Mouse (Mus musculus) T-helper 1 cell (primary cell): Measurements from ENCODE around the gene Trnau1ap.

ENCODE experiments used
- in situ Hi-C: fragments of 300-600 bp; cut with MboI, MseI; formaldehyde crosslinking; loops from one replicate; pipeline ENCODE4 v1.15.1; 2025; ENCODE audit warnings: high pct_unique_total_duplicates

Trnau1ap gene

DNA sequence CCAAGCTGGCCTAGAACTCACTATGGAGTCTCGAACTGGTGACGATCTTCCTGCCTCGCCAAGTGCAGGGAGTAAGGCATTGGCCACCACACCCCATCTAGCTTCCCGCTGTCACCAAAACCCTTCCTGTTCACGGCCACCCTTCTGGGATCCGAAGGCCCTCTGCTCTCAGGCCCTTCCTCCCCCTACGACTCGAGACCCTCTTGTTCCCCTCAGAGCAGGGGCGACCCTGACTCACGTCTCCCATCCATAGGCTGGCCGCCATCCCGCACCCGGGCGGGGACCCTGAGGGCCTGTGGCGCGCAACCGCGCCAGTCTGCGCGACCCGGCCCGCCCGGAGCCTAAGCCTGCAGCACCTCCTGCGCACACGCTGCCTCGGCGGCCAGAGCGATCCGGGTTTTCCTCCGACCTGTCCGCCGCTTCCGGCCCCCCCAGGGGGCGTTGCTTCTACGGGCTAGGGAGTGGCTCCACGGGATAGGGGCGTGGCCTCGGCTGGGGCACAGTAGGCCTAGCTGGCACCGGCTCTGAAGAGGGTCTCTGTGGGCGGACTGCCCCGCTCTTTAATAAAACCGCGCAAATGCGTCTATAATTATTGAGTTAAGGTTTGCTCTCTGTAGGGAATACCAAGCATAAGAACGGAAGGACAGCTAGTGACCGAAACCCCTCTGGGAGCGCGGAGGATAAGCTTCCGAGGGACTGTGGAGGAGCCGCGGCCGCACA lies at the start of gene Trnau1ap:
TSS of gene Trnau1ap (minus strand) at position 424 of the 720 bp plus-strand sequence.
- in situ Hi-C loops: no loop called here

DNA sequence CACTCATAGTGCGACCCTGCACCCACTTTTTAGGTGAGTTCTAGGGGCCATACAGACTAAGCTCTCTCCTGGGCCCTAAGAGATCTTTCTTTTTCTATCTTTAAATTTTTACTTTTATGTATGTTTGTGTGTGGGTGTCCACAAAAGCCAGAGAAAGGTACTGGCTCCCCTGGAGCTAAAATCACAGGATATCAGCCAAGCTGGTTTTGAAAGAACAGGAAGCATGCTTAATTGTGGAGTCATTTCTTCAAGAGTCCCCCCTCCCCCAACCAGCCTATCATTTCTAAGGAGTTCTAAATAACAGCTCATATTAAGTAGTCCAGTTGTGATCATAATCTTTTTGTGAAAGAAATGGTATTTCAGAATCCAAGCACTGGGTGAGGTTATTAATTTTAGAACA lies 44.5 kb upstream of the Trnau1ap start:
- in situ Hi-C loops: no loop called here

GRCm38 (mm10) chr4:132369953-132370750 lies 40.8 kb upstream of the Trnau1ap start:
- in situ Hi-C loops: no loop called here

DNA sequence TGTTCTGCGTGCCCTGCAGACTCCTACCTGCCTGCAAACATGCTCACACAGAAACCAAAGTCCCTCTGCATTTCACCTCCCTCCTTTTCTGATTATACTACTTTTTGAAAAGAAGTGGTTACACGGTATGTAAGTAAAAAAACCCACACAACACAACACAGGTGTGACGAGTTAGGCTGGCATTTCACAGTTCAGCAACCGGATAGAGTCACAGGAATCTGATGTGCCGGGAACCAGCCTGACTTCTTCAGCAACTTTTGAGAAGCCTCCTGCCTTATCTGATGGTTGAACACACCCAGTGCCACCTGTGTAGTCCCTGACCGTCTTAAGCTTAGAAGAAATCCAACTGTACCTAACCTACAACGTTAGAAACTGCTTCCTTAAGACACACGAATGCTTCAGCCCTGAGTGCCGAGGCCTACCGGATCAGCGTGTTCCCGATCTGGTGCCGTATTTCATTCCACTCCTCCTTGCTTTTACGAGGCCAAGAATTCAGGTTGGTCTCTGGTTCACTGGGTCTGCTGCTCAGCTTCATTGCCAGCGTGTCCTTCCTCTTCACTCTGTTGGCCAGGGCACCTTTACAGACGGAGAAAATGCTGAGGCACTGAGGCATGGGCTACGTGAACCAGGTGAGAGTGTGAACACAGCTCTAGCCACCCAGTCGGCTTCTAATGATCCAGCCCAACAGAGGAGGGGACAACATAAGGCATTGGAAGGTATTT lies 38.3 kb upstream of the Trnau1ap start:
- in situ Hi-C loops: no loop called here

DNA sequence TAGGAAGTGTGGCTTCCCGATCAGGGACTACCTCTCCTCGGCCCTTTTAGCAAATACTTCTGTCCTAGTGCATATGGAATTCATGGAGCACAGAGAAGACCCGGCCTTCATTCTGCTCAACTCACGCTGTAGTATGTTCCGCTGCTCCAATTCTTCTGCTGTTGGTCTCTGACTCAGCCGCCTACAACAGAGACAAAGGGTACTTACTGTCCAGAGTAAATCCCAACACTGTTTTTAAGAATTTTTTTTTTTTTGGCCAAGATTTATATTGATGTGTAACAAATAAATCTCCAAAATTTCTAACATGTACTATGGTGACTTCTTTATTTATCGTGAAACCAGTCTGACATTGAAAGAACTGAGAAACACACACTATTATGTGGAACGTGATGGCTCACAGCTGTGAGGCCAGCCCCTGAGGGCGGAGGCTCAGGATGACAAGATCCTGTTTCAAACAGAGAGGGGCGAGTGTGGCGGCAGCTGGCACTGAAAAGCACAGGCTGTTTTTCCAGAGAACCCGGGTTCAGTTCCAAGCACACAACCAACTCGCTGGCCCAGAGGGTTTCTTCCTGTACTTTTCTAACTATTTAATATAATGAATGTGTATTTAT lies 36.2 kb upstream of the Trnau1ap start:
- in situ Hi-C loops: no loop called here

DNA sequence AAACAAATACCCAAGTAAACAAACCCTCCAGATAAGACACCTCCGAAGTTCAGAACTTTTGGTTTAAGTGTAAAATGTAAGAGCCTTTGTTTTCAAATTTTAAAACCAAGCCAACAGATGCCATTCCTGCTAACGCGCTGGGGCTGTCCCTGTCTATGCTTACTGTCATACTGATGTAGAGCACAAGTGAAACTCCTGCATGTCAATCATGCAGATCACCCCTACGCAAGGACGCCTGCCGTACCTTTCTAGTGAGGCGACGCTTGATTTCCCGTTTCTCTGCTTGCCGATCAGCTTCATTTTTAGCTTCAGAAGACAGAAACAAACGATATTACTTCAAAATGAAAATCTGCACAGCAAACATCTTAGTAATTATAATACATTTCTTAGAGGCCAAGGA lies 34.1 kb upstream of the Trnau1ap start:
- in situ Hi-C loops: no loop called here

- in situ Hi-C loops: no loop called here
Observed at GRCm38 (mm10) chr4:132359510-132359909, 30.2 kb upstream of the Trnau1ap start.

GRCm38 (mm10) chr4:132356170-132356569 lies 26.8 kb upstream of the Trnau1ap start:
- in situ Hi-C loops: no loop called here

GRCm38 (mm10) chr4:132355403-132355802 lies 26.1 kb upstream of the Trnau1ap start:
- in situ Hi-C loops: no loop called here

GRCm38 (mm10) chr4:132354571-132354970 lies 25.2 kb upstream of the Trnau1ap start:
- in situ Hi-C loops: no loop called here

DNA sequence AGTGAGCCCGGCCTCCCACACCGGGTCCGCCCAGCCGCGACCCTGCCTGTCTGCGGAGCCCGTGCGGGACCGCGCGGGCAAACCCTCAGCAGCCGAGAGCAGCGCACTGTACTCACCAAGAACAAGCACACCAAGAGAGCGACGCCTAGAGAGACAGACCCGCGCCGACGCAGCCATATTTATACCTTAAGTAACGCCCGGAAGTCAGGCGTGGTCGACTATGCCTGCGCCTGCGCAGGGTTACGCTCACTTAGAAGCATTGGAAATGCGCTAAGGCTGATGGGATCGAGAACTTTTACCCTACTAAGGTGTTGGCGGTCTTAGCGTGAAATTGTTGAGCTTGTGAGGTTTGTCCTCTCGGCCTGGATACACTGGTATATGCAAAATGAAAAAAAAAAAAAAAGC lies 24.1 kb upstream of the Trnau1ap start, which contains the start of gene Rcc1:
TSS of gene Rcc1 (minus strand) at position 125 of the 405 bp plus-strand sequence.
- in situ Hi-C loops: no loop called here

- in situ Hi-C loops: no loop called here
Observed at GRCm38 (mm10) chr4:132352739-132353138, 23.4 kb upstream of the Trnau1ap start.

DNA sequence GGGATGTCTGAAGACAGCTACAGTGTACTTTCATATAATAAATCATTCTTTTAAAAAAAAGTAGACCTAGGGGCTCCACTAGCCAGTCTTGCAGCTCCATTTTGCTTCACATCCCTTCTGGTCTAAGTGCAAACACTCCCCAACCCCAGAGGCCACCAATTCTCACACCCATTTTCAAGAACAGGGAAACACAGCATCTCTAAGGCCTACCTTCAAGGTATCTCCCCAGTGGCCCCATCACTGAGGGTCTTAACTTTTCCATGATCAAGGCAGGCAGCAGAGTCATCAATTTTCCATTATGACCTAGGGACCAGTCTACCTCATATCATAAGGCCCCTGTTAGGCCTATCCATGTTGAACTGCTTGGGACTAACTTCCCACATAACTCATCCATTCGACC lies 22.1 kb upstream of the Trnau1ap start:
- in situ Hi-C loops: no loop called here

GRCm38 (mm10) chr4:132350854-132351253 lies 21.5 kb upstream of the Trnau1ap start:
- in situ Hi-C loops: no loop called here

- in situ Hi-C loops: no loop called here
Observed at GRCm38 (mm10) chr4:132350123-132350740, 20.9 kb upstream of the Trnau1ap start.

DNA sequence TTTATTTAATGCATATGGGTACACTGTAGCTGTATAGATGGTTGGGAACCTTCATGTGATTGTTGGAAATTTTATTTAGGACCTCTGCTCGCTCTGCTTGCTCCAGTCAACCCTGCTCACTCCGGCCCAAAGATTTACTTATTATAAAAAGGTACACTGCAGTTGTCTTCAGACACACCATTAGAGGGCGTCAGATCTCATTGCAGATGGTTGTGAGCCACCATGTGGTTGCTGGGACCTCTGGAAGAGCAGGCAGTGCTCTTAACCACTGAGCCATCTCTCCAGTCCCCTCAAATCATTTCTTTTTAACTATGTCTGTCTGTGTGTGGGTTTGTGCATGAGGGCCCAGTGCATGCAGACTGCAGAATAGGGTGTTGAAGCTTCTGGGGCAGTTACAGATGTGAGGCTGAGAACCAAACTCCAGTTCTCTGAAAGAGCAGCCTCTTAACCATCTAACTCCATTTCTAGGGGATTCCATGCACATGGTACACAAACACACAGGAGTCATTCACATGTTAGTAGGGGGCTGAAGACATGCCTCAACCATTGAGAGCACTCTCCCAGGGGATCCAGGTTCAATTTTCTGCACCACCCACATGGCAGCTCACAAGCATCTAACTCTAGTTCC lies 20.3 kb upstream of the Trnau1ap start:
- in situ Hi-C loops: no loop called here

DNA sequence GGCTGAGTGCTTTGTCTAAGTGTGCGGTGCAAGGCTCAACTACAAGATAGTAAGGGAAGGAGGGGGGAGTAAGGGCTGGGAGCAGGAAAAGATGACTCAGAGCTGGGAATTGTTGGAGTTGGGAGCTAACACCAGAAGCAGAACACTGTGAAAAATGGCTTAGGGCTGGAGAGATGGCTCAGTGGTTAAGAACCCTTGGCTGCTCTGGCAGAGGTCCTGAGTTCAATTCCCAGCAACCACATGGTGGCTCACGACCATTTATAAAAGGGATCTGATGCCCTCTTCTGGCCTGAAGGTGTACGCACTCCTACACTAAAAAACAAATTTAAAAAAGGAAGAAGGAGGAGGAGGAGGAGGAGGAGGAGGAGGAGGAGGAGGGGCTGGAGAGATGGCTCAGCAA lies 17.3 kb upstream of the Trnau1ap start:
- in situ Hi-C loops: no loop called here

DNA sequence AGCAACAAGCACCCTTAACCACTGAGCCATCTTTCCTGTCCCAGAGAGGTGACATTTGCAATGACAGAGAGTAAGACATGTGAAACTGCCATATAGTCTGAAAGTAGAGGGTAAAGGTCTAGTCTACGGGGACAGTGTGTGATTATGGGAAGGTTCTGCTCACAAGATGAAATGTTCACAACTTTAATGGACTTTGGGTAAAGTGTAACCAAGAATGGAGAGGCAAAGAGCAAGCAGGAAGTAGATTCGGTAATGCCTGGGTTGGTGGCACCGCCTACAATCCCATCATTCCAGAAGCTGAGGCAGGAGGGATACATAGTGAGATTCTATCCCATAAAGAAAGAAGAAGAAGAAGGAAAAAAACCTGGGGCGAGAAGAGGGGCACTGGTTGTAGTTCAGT lies 16.9 kb upstream of the Trnau1ap start:
- in situ Hi-C loops: no loop called here

DNA sequence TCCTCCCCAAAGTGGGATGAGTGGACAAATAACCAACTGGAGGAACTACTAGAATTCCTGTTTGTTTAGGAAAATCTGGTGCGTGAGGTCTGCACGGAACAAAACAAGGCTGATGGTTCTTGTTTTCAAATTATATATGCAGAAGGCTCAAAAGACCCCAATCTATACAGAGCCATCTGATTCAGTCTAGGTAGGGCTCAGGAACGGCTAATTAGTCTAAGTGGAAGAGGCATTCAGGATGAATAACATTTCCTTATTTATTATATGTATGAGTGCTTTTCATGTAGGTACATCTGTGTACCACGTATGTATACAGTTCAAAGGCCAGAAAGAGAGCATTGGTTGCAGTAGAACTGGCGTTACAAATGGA lies 16.5 kb upstream of the Trnau1ap start:
- in situ Hi-C loops: no loop called here

- in situ Hi-C loops: no loop called here
Observed at GRCm38 (mm10) chr4:132345135-132345842, 16.0 kb upstream of the Trnau1ap start.
